Mouse (Mus musculus): ENCODE measurements around the gene Dmp1.
A peak's percentile ranks its signal among the peaks of the same experiment; 100 is the strongest.

Gene Dmp1

DNA sequence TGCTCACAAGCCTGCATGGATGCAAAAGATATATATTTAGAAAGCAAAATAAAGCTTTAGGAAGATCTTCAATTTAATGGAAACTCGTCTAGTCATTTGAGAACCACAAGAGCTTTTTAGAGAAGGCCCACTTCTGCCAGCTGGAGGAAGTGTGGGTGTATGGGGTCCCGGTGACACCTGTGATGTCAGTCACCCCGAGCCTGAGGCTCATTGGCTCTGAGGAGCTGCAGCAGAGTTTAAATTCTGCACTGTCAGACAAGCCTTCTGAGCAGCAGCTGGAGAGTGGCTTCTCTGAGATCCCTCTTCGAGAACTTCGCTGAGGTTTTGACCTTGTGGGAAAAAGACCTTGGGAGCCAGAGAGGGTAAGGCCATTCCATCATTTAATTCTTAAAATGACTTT lies at the start of gene Dmp1:
TSS of gene Dmp1 (plus strand) at position 263 of the 400 bp plus-strand sequence.
- DNase-seq, result peak; percentile 85

GRCm38 (mm10) chr5:104157701-104158100 lies 44.7 kb upstream of the Dmp1 start:
- DNase-seq, result peak; percentile 91

GRCm38 (mm10) chr5:104158332-104159052 lies 43.9 kb upstream of the Dmp1 start:
- peak; percentile 89 for DNase-seq

DNA sequence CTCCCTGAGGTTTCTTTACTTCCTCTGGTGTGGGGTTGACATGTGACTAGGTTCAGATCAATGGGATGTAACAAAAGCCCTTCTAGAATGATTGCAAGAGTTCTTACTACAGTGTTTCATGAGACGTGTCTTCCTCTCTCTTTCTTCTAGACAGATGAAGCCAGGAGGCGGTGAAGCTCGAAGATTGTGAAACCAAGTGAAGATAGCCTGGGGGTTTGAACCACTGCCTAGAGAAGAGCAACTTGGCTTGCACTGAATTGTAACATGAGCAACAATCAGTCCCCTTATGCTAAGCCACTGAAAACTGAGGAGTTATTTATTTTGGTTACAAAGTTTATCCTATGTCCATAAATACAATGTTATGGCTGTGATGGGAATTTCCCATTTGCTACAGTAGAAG lies 41.8 kb upstream of the Dmp1 start:
- DNase-seq, result peak; percentile 64

GRCm38 (mm10) chr5:104161390-104161789 lies 41.0 kb upstream of the Dmp1 start:
- peak; percentile 96 for DNase-seq

DNA sequence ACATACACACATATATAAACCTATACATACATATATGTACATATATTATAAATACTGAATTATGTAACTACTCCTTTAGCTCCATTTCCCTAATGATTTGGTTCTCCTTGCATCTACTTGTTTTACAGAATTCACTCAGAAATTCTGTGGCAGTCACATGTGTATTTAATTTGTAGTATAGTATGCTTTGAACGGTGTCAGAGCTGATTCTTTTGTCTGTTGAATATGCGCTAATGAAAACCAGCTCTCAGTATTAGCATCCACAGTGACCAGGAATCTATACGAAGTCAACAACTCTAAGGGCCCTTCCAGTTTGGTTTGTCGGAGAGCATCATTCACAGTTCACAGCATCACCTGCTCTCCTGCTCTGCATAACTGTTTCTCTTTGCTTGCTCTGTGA lies 38.9 kb upstream of the Dmp1 start:
- DNase-seq, result peak; percentile 44

GRCm38 (mm10) chr5:104170412-104170811 lies 32.0 kb upstream of the Dmp1 start, which contains the start of gene Dspp:
Dspp (plus strand) TSS chr5:104170712.
- DNase-seq, result no peak

- peak; percentile 46 for DNase-seq
Observed at GRCm38 (mm10) chr5:104173094-104173493, 29.3 kb upstream of the Dmp1 start.

- no peak for DNase-seq
Observed at GRCm38 (mm10) chr5:104183743-104184142, 18.7 kb upstream of the Dmp1 start.

DNA sequence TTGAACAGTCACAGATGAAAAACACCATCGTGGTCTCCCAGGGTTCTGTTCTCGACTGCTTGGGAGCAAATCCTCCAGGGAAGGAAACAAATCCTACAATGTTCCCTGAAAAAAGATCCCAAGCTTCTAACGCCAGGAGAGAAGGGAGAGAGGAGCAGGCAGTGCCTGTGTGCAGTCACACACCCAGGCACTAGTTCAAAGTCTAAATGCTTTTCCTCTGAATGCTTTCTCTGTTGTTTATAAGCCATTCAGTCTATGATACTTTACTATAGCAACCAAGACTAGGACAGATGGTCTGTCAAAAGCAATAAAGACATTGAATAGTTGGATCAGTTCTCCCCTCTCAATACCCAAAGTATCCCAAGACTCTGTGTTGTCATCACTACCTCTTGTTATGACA lies 15.1 kb upstream of the Dmp1 start:
- no peak for DNase-seq

DNA sequence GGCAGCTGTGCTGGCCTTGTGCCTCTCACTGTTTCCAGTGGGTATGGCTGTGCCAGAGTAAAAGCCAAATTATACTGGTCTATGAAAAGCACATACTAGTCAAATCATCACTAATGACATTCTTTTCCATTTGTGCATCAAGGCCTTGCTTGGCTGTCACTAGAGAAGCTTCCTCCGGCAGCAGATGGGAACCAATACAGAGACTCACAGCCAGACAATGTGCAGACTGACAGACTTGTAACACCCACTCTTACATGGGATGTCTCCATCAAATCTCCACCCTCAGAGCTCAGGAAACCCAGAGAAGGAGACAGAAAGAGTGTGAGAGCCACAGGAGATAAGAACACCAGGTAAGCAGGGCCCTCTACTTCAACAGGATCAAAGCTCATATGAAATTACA lies 7.3 kb upstream of the Dmp1 start:
- DNase-seq, result no peak

DNA sequence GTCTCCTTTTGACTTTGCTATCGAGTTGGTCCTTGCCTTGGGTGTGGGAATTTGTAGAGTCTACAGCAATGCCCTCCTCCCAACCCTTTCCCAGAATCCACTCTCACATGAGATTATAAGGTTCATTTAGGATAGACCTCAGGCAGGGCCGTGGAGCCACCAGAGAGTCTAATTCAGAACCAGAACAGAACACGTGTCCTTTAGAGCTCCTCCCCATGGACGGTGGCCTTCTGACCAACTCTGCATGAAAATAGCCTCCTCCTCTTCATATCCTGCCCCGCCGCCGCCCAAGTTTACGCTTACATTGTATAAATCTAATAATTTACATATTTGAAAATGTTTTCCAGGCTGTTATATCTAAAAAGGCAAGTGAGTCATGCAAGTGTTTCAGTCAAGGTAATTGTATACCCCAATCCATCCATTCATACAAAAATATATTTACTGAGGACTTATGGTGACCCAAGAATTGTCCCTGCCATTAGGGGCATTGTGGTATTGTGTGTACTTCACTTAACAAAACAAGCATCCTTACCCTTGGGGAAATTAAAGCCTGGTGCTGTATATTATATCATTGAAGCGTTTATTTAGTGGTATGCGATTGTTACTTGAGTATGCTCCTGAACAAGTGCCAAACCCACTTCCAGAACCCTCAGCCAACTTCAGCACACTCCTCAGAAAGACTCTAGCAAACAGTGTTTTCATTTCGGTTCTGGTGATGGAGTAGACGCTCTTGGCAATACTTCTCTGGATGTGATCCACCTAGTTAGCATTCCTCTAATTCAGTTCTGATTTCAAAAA lies 1.1 kb upstream of the Dmp1 start:
- no peak for DNase-seq

GRCm38 (mm10) chr5:104212531-104212930 lies 10.1 kb downstream of the Dmp1 start:
- peak; percentile 92 for DNase-seq

- peak; percentile 81 for DNase-seq
Observed at GRCm38 (mm10) chr5:104218926-104219325, 16.5 kb downstream of the Dmp1 start.

- no peak for DNase-seq
Observed at GRCm38 (mm10) chr5:104224299-104224698, 21.9 kb downstream of the Dmp1 start.

DNA sequence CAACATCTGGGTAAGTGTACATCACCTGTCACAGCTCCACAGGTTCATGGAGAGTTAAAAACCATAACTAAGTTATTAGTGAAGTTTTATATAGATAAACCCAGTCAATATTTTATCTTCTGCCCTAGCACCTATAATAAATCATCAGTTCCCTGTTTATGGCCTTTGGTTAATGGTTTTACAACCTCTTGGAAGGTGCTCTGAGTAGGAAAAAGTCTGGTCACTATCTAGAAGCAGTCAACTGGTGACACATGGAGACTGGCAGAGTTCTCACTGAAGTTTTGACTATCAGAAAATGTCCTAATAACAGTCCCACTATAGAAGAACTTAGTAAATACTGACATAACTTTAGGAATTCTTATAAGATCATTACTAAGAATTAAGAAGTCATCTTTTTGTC lies 22.3 kb downstream of the Dmp1 start:
- no peak for DNase-seq

GRCm38 (mm10) chr5:104228497-104228896 lies 26.1 kb downstream of the Dmp1 start:
- no peak for DNase-seq

DNA sequence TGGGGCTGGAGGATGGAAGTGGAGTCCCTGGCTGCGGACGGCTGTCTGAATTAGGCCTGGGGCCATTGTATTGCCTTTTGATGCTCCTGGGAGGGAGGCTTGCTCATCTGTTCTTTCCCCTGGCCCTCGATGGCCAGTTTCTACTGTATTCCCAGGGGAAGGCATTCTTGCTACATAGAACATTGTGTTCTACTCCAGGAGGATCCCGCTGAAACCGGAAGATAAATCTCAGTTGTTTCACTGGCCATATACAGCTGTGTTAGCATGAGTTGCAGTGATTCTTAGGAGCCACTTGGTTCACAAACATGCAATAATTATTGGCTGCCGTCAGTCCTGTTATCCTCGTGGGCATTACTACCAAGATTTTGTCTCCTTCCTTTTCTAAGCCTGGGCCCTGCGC lies 34.3 kb downstream of the Dmp1 start:
- DNase-seq, result peak; percentile 98

GRCm38 (mm10) chr5:104239674-104240378 lies 37.4 kb downstream of the Dmp1 start:
- DNase-seq, result peak; percentile 98

- no peak for DNase-seq
Observed at GRCm38 (mm10) chr5:104244261-104244660, 41.8 kb downstream of the Dmp1 start.

- peak; percentile 35 for DNase-seq
Observed at GRCm38 (mm10) chr5:104251811-104252210, 49.4 kb downstream of the Dmp1 start.

GRCm38 (mm10) chr5:104256585-104256984 lies 54.2 kb downstream of the Dmp1 start:
- no peak for DNase-seq

GRCm38 (mm10) chr5:104261908-104262461 lies 59.6 kb downstream of the Dmp1 start:
- no peak for DNase-seq
